ENCODE assay signal across 8 mouse cellular contexts in genomic region chr12:102643316-102643715, GRCm38 (mm10).
DNase-seq lines count a peak whose midpoint lies in the region; ATAC-seq and TF ChIP-seq lines count a peak whose summit lies in the region.

No protein-coding gene starts in this region.

- no peaks in the 10 kb centered on the region for H3K27me3 ChIP-seq in lung, embryonic 14.5 days (ENCODE audit: insufficient read depth, low read length)

- H3K4me2 ChIP-seq in lung, embryonic 14.5 days = no peak overlapping the region

- WGBS in lung, embryonic 14.5 days = 72% methylated on average over 6 of the region's 6 CpGs

- peaks cover 8% of the 10 kb centered on the region; the same call in 1 of the 2 replicates for H3K4me1 ChIP-seq in lung, embryonic 14.5 days (ENCODE audit: insufficient read depth)

- no peak for ATAC-seq in lung, embryonic 14.5 days (ENCODE audit: insufficient read depth)
- no peak for ATAC-seq in megakaryocyte-erythroid progenitor cell, adult 5-6 weeks (replicated peaks; ENCODE audit: low FRiP score, low TSS enrichment, poor library complexity, severe bottlenecking)

- H3K9me3 ChIP-seq in lung, embryonic 14.5 days (ENCODE audit: low read depth, low read length) = no peaks in the 10 kb centered on the region

- no peak for DNase-seq in gastrocnemius, adult 2 months
- DNase-seq in gastrocnemius, postnatal 36 days = no peak
- peak; percentile 62 for DNase-seq in urinary bladder, postnatal 14 days (ENCODE audit: low spot score)
- DNase-seq in urinary bladder, postnatal 10 days (ENCODE audit: low spot score) = no peak
- DNase-seq in lung, embryonic 14.5 days = peak; percentile 20
- no peak for DNase-seq in liver
- no peak for DNase-seq in left cerebral cortex, postnatal 14 days (ENCODE audit: low spot score in 2 of 2)

- no peaks in the 10 kb centered on the region for H3K36me3 ChIP-seq in lung, embryonic 14.5 days (ENCODE audit: insufficient read depth)

- TF ChIP-seq CTCF in gastrocnemius, adult 2 months (IDR thresholded peaks at IDR 0.05) = no peak
- TF ChIP-seq CTCF in lung, embryonic 14.5 days (IDR thresholded peaks at IDR 0.05; ENCODE audit: low read depth) = no peak

- no peak overlapping the region for H3K9ac ChIP-seq in lung, embryonic 14.5 days

- no peak overlapping the region for H3K4me3 ChIP-seq in gastrocnemius, adult 2 months
- H3K4me3 ChIP-seq in lung, embryonic 14.5 days (ENCODE audit: low read depth, low read length) = no peak overlapping the region

- peak overlapping the region; percentile 54; the same call in 1 of the 2 replicates for H3K27ac ChIP-seq in gastrocnemius, adult 2 months
- H3K27ac ChIP-seq in lung, embryonic 14.5 days (ENCODE audit: low read depth) = no peak overlapping the region

- intact Hi-C loops in gastrocnemius, adult 2 months (cut with DNase I) = no loop called here
- intact Hi-C loops in gastrocnemius, postnatal 36 days (cut with DNase I) = no loop called here
- intact Hi-C loops in left cerebral cortex, postnatal 14 days (cut with DNase I) = no loop called here

Comparison
In these comparisons a context has a peak if more than half of its experiments do, and no peak if none do; other contexts are left out.
1. DNase-seq: peak in urinary bladder, postnatal 14 days (single experiment) and lung, embryonic 14.5 days (single experiment); none in gastrocnemius, adult 2 months (single experiment), gastrocnemius, postnatal 36 days (0 of 2), urinary bladder, postnatal 10 days (single experiment), liver (single experiment) and left cerebral cortex, postnatal 14 days (0 of 2).